ENCODE assay signal across 9 mouse cellular contexts in the genomic region with DNA sequence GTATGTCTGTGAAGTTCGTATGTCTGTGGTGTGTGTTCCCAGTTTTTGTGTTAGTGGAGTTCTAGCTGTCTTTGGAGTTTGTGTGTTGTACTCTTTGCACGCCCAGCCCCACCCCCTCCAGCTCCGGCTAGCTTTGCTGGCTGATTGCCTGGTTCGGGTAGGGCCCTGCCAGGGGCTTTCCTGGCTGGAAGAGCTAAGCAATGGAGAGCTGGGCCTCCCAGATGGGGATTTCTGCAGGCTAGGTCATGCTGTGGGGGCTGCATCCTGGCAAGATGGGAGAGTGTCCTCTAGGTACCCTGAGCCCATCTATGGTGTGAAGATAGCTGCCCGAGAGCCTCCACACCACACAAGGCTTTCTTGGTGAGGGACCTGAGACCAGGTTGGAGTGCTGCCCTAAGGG. TPM values are rescaled to one million over a fixed set of nuclear protein-coding genes. Genes with fewer than 3 reads are reported as not detected.
DNase-seq lines count a peak whose midpoint lies in the region; ATAC-seq lines count a peak whose summit lies in the region.
"Had no signal": no experiment of that assay in that cellular context is flagged by ENCODE, and none has a peak within 500 bp of the region (broad histone marks: within the 10 kb centered on the region; RNA-seq: fewer than 3 reads in every experiment).

No protein-coding gene starts in this region.

- intact Hi-C loops in heart, postnatal 10 days (cut with DNase I) = no loop called here

- H3K4me2 ChIP-seq in midbrain, embryonic 11.5 days = no peak overlapping the region
- H3K4me2 ChIP-seq in midbrain, embryonic 16.5 days (ENCODE audit: low read length) = no peak overlapping the region

- H3K27ac ChIP-seq in midbrain, embryonic 10.5 days (replicated peaks) = 0 out of 2 replicates have a peak overlapping the region, but pooled peaks have one; percentile 28
- H3K27ac ChIP-seq in midbrain, embryonic 11.5 days (ENCODE audit: low read depth, low read length) = no peak overlapping the region
- no peak overlapping the region for H3K27ac ChIP-seq in midbrain, embryonic 16.5 days (ENCODE audit: low read length)

- 77% methylated on average over 5 of the region's 5 CpGs for WGBS in midbrain, embryonic 10.5 days
- 70% methylated on average over 5 of the region's 5 CpGs for WGBS in midbrain, embryonic 11.5 days
- WGBS in midbrain, embryonic 16.5 days = 62% methylated on average over 5 of the region's 5 CpGs

- no peak for ATAC-seq in midbrain, embryonic 11.5 days (ENCODE audit: low FRiP score)
- peak; percentile 42; the same call in 1 of the 2 replicates for ATAC-seq in midbrain, embryonic 16.5 days
- ATAC-seq: Patski had no signal

- H3K36me3 ChIP-seq in midbrain, embryonic 10.5 days = no peaks in the 10 kb centered on the region
- H3K36me3 ChIP-seq in midbrain, embryonic 11.5 days (ENCODE audit: control insufficient read depth, insufficient read depth, low read length) = no peaks in the 10 kb centered on the region
- no peaks in the 10 kb centered on the region for H3K36me3 ChIP-seq in midbrain, embryonic 16.5 days (ENCODE audit: control insufficient read depth, insufficient read depth, low read length)

- no peak for DNase-seq in midbrain, embryonic 10.5 days (ENCODE audit: low spot score)
- no peak for DNase-seq in midbrain, embryonic 11.5 days (ENCODE audit: low spot score, missing footprints)
- DNase-seq in fibroblast of lung, adult 2 months (ENCODE audit: low read depth) = peak; percentile 58
- DNase-seq in heart, postnatal 10 days = peak; percentile 91 to 93
- peak; percentile 88 to 90 for DNase-seq in kidney, postnatal 25 days
- DNase-seq in yolk sac, embryonic 10.5 days (ENCODE audit: low spot score) = no peak
- no peak for DNase-seq in frontal cortex, postnatal 36 days (ENCODE audit: low spot score in 2 of 2)

- no peak overlapping the region for H3K4me3 ChIP-seq in midbrain, embryonic 10.5 days
- no peak overlapping the region for H3K4me3 ChIP-seq in midbrain, embryonic 11.5 days (ENCODE audit: low read depth, low read length)
- H3K4me3 ChIP-seq in midbrain, embryonic 16.5 days (ENCODE audit: low read depth, low read length) = no peak overlapping the region

- 0 out of 2 replicates have a peak, but pooled peaks cover 5% of the 10 kb centered on the region for H3K4me1 ChIP-seq in midbrain, embryonic 10.5 days
- no peaks in the 10 kb centered on the region for H3K4me1 ChIP-seq in midbrain, embryonic 11.5 days (ENCODE audit: control insufficient read depth, insufficient read depth, low read length)
- H3K4me1 ChIP-seq in midbrain, embryonic 16.5 days (ENCODE audit: control insufficient read depth, insufficient read depth, low read length) = no peaks in the 10 kb centered on the region

- H3K9ac ChIP-seq in midbrain, embryonic 11.5 days (ENCODE audit: low read length) = no peak overlapping the region
- no peak overlapping the region for H3K9ac ChIP-seq in midbrain, embryonic 16.5 days (ENCODE audit: low read depth, low read length)

- H3K27me3 ChIP-seq in midbrain, embryonic 10.5 days (ENCODE audit: low read depth, poor library complexity, severe bottlenecking) = no peaks in the 10 kb centered on the region
- H3K27me3 ChIP-seq in midbrain, embryonic 11.5 days (ENCODE audit: control insufficient read depth, insufficient read depth, low read length) = no peaks in the 10 kb centered on the region
- no peaks in the 10 kb centered on the region for H3K27me3 ChIP-seq in midbrain, embryonic 16.5 days (ENCODE audit: control insufficient read depth, insufficient read depth, low read depth, low read length)
- H3K27me3 ChIP-seq: Patski had no signal

- no peaks in the 10 kb centered on the region for H3K9me3 ChIP-seq in midbrain, embryonic 10.5 days (replicated peaks)
- H3K9me3 ChIP-seq in midbrain, embryonic 11.5 days (ENCODE audit: control insufficient read depth, low read length) = no peaks in the 10 kb centered on the region
- H3K9me3 ChIP-seq in midbrain, embryonic 16.5 days (replicated peaks; ENCODE audit: control insufficient read depth, low read length, poor library complexity, severe bottlenecking) = no peaks in the 10 kb centered on the region

RNA-seq across cellular contexts. Expression of a gene that starts 28.4 kb away (rescaled TPM):
- 9.2 TPM in 2 replicates for polyA plus RNA-seq in midbrain, embryonic 10.5 days (2016; fragmentation: Nextera tagmentation; extraction: Ambion mirVana)
- polyA plus RNA-seq in midbrain, embryonic 11.5 days (2014; fragmentation: Nextera tagmentation; extraction: Ambion mirVana) = 8.9 and 14.0 TPM in 2 replicates
- total RNA-seq in heart, postnatal 10 days (2021) = 10 to 100 TPM; 33.6 to 45.9 TPM
- polyA plus RNA-seq in midbrain, embryonic 16.5 days (2015; fragmentation: Nextera tagmentation; extraction: Ambion mirVana) = 16.7 and 20.9 TPM in 2 replicates

Comparison
In these comparisons a context has a peak if more than half of its experiments do, and no peak if none do; other contexts are left out.
1. DNase-seq: peak in fibroblast of lung, adult 2 months (single experiment), heart, postnatal 10 days (2 of 2) and kidney, postnatal 25 days (2 of 2); none in midbrain, embryonic 10.5 days (single experiment), midbrain, embryonic 11.5 days (single experiment), yolk sac, embryonic 10.5 days (single experiment) and frontal cortex, postnatal 36 days (0 of 2).